In the genomic region with DNA sequence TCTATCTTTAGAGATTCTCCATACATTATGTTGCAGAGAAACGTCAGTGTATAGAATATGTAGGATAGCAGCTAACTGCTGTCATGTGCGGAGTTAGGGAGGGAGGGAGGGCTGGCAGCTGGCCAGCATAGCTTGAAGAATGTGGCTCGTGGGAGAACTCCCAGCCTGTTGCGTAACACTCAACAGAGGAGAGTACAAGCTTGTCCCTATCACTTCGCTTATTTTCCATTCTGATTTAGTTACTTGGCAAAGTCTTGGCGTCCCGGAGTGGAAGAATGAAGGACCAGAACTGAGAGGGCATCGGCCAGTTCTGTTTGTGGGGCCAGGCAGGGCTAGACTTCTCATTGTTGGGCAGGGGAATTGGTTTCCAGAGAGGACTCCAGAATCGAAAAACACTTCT, we compare ENCODE assay signal across 8 mouse cellular contexts. TPM values are rescaled to one million over a fixed set of nuclear protein-coding genes. Genes with fewer than 3 reads are reported as not detected.
DNase-seq lines count a peak whose midpoint lies in the region; ATAC-seq lines count a peak whose summit lies in the region.

No protein-coding gene starts in this region.

- no peaks in the 10 kb centered on the region; the same call in 1 of the 2 replicates for H3K36me3 ChIP-seq in forebrain, embryonic 14.5 days (ENCODE audit: control insufficient read depth, insufficient read depth, low read length)
- no peaks in the 10 kb centered on the region for H3K36me3 ChIP-seq in lung, embryonic 16.5 days (ENCODE audit: control insufficient read depth, insufficient read depth, low read length)

- H3K4me3 ChIP-seq in forebrain, embryonic 14.5 days (ENCODE audit: low read depth, low read length) = no peak overlapping the region
- peak overlapping the region; percentile 27 for H3K4me3 ChIP-seq in lung, embryonic 16.5 days (ENCODE audit: low read length)

- H3K27ac ChIP-seq in forebrain, embryonic 14.5 days (ENCODE audit: low read depth, low read length) = no peak overlapping the region
- H3K27ac ChIP-seq in lung, embryonic 16.5 days (ENCODE audit: low read length) = peak overlapping the region; percentile 88

- H3K9me3 ChIP-seq in forebrain, embryonic 14.5 days (replicated peaks; ENCODE audit: control insufficient read depth, low read length) = no peaks in the 10 kb centered on the region
- H3K9me3 ChIP-seq in lung, embryonic 16.5 days (ENCODE audit: control insufficient read depth, low read length) = no peaks in the 10 kb centered on the region

- no peaks in the 10 kb centered on the region for H3K27me3 ChIP-seq in forebrain, embryonic 14.5 days (replicated peaks; ENCODE audit: control insufficient read depth, insufficient read depth, low read length)
- H3K27me3 ChIP-seq in lung, embryonic 16.5 days (ENCODE audit: control insufficient read depth, insufficient read depth, low read depth, low read length) = no peaks in the 10 kb centered on the region

- intact Hi-C loops in heart, postnatal 25 days (cut with DNase I) = loop anchor here (5.0 to 10.0 kb wide), 3 partner anchors 53 to 358 kb away; a partner anchor contains a TSS

- WGBS in forebrain, embryonic 14.5 days = 17% methylated on average over 9 of the region's 9 CpGs
- WGBS in lung, embryonic 16.5 days = 3% methylated on average over 9 of the region's 9 CpGs

- peak; percentile 78 for DNase-seq in urinary bladder, postnatal 14 days (ENCODE audit: low spot score)
- DNase-seq in urinary bladder, adult 2 months (ENCODE audit: low spot score) = no peak
- DNase-seq in forebrain, embryonic 14.5 days (ENCODE audit: low spot score) = peak; percentile 85
- peak; percentile 48 for DNase-seq in heart, postnatal 25 days (ENCODE audit: low spot score)
- DNase-seq in layer of hippocampus, adult 9-11 months = peak; percentile 56
- peak; percentile 72 for DNase-seq in right cerebral cortex, postnatal 4 days

- peak overlapping the region; percentile 18; the same call in 1 of the 2 replicates for H3K4me2 ChIP-seq in forebrain, embryonic 14.5 days (ENCODE audit: low read length)
- H3K4me2 ChIP-seq in lung, embryonic 16.5 days (ENCODE audit: low read depth, low read length) = peak overlapping the region; percentile 49

- peak; percentile 68; the same call in 1 of the 2 replicates for ATAC-seq in forebrain, embryonic 14.5 days
- ATAC-seq in lung, embryonic 16.5 days (ENCODE audit: low read depth) = peak; percentile 94
- ATAC-seq in inflammation-experienced regulatory T-cells, adult 6 months = no peak

- peaks cover 23% of the 10 kb centered on the region for H3K4me1 ChIP-seq in forebrain, embryonic 14.5 days (ENCODE audit: control insufficient read depth, insufficient read depth, low read length)
- H3K4me1 ChIP-seq in lung, embryonic 16.5 days (replicated peaks; ENCODE audit: control insufficient read depth, insufficient read depth, low read length) = peaks cover 28% of the 10 kb centered on the region

- H3K9ac ChIP-seq in forebrain, embryonic 14.5 days (ENCODE audit: low read length) = no peak overlapping the region
- H3K9ac ChIP-seq in lung, embryonic 16.5 days (ENCODE audit: low read length) = no peak overlapping the region

RNA-seq across cellular contexts. Expression of a gene that starts 6.6 kb away (rescaled TPM):
- not detected in 2 replicates for polyA plus RNA-seq in urinary bladder, adult 2 months (2012; rRNA removed)
- polyA plus RNA-seq in forebrain, embryonic 14.5 days (2014; fragmentation: Nextera tagmentation; extraction: Ambion mirVana) = 7.2 TPM in 1 of 2 replicates, not detected in the other
- total RNA-seq in heart, postnatal 25 days (2021) = not detected
- 3.8 TPM in 1 of 2 replicates, not detected in the other for polyA plus RNA-seq in lung, embryonic 16.5 days (2015; fragmentation: Nextera tagmentation; extraction: Ambion mirVana)
- polyA plus RNA-seq in inflammation-experienced regulatory T-cells, adult 6 months (2017; shearing (Covaris generic)) = not detected

RNA-seq across cellular contexts. Expression of a gene that starts 25.4 kb away (rescaled TPM):
- 26.1 and 28.5 TPM in 2 replicates for polyA plus RNA-seq in urinary bladder, adult 2 months (2012; rRNA removed)
- polyA plus RNA-seq in forebrain, embryonic 14.5 days (2014; fragmentation: Nextera tagmentation; extraction: Ambion mirVana) = 41.5 and 44.5 TPM in 2 replicates
- total RNA-seq in heart, postnatal 25 days (2021) = 10 to 100 TPM; 28.8 to 33.2 TPM
- polyA plus RNA-seq in lung, embryonic 16.5 days (2015; fragmentation: Nextera tagmentation; extraction: Ambion mirVana) = 35.5 and 42.3 TPM in 2 replicates
- polyA plus RNA-seq in inflammation-experienced regulatory T-cells, adult 6 months (2017; shearing (Covaris generic)) = 10 to 100 TPM; 30.1 to 38.6 (median 34.9) TPM

RNA-seq across cellular contexts. Expression of a gene that starts 54.6 kb away (rescaled TPM):
- 37.6 and 43.3 TPM in 2 replicates for polyA plus RNA-seq in urinary bladder, adult 2 months (2012; rRNA removed)
- polyA plus RNA-seq in forebrain, embryonic 14.5 days (2014; fragmentation: Nextera tagmentation; extraction: Ambion mirVana) = 27.6 and 41.0 TPM in 2 replicates
- 10 to 100 TPM; 41.8 to 44.4 TPM for total RNA-seq in heart, postnatal 25 days (2021)
- 20.2 and 22.6 TPM in 2 replicates for polyA plus RNA-seq in lung, embryonic 16.5 days (2015; fragmentation: Nextera tagmentation; extraction: Ambion mirVana)
- polyA plus RNA-seq in inflammation-experienced regulatory T-cells, adult 6 months (2017; shearing (Covaris generic)) = 1 to 10 TPM; 4.3 to 5.9 (median 4.6) TPM
